Mouse (Mus musculus): ENCODE measurements around the gene Ubox5.

- TF ChIP-seq GATA1 (IDR thresholded peaks at IDR 0.05; ENCODE audit: borderline replicate concordance, low read length) = no peak
- no peak for TF ChIP-seq FLI1 (IDR thresholded peaks at IDR 0.05; ENCODE audit: low read length)
Observed at GRCm38 (mm10) chr2:130642197-130642660, 12.4 kb upstream of the Ubox5 start.

Measured in megakaryocyte, embryonic 14.5 days (primary cell).